12 mouse cellular contexts compared by ENCODE assay signal in the genomic region with DNA sequence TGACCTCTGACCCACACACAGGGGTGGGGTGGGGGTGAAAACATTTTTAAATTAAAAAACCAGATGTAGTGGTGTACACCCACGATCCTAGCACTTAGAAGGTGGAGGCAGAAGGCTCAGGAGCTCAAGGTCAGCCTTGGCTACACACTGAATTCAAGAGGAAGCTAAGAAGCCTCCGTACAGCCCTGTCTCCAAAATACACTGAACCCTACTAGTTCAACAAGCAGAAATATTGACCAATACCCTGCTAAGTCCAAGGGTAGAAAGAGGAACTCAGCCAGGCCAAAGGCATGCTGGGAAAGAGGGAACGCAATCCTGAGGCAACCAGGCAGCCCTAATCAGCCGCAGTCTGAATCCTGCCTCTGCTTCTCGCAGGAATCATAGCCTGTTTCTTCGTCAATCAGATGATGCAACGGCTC. TPM values are rescaled to one million over a fixed set of nuclear protein-coding genes. Genes with fewer than 3 reads are reported as not detected.
DNase-seq lines count a peak whose midpoint lies in the region; ATAC-seq and TF ChIP-seq lines count a peak whose summit lies in the region.
"Had no signal": no experiment of that assay in that cellular context is flagged by ENCODE, and none has a peak within 500 bp of the region (broad histone marks: within the 10 kb centered on the region; RNA-seq: fewer than 3 reads in every experiment).

No protein-coding gene starts in this region.

- peaks cover under 1% of the 10 kb centered on the region for H3K36me3 ChIP-seq in liver, embryonic 12.5 days
- H3K36me3 ChIP-seq in myocyte (ENCODE audit: control insufficient read depth, insufficient read depth), result no peaks in the 10 kb centered on the region
- H3K36me3 ChIP-seq in forebrain, embryonic 14.5 days (ENCODE audit: control insufficient read depth, insufficient read depth, low read length), result no peaks in the 10 kb centered on the region
- H3K36me3 ChIP-seq: limb, embryonic 13.5 days; neural tube, embryonic 13.5 days had no signal

- H3K79me2 ChIP-seq in myocyte (ENCODE audit: control insufficient read depth, insufficient read depth), result no peaks in the 10 kb centered on the region

- peaks cover 53% of the 10 kb centered on the region for H3K4me1 ChIP-seq in liver, embryonic 12.5 days
- H3K4me1 ChIP-seq in forebrain, embryonic 14.5 days (ENCODE audit: control insufficient read depth, insufficient read depth, low read length), result 0 out of 2 replicates have a peak, but pooled peaks cover 4% of the 10 kb centered on the region

- peak; percentile 56 for DNase-seq in adrenal gland, postnatal 10 days
- DNase-seq in adrenal gland, adult 18-20 months (ENCODE audit: low spot score in 2 of 2), result no peak
- DNase-seq in left cerebral cortex, adult 2 months (ENCODE audit: extremely low spot score in 1 of 2, low spot score in 2 of 2), result no peak
- DNase-seq in left cerebral cortex, adult 8-10 months (ENCODE audit: low spot score in 2 of 2), result no peak
- no peak for DNase-seq in forebrain, embryonic 14.5 days (ENCODE audit: low spot score)
- DNase-seq: cerebellum, postnatal 25 days had no signal

- H3K9ac ChIP-seq in liver, embryonic 12.5 days, result peak overlapping the region; percentile 70
- H3K9ac ChIP-seq in forebrain, embryonic 14.5 days (ENCODE audit: low read length), result no peak overlapping the region
- H3K9ac ChIP-seq: limb, embryonic 13.5 days; neural tube, embryonic 13.5 days had no signal

- no peak overlapping the region for H3ac ChIP-seq in myocyte (ENCODE audit: control insufficient read depth, insufficient read length)

- intact Hi-C loops in left cerebral cortex, adult 2 months (cut with DNase I), result loop anchor here (5.0 kb wide), 1 partner anchor 41 kb away; no protein-coding TSS in a partner anchor

- H3K27ac ChIP-seq in left cerebral cortex, adult 2 months, result peak overlapping the region; percentile 8; the same call in 1 of the 2 replicates
- H3K27ac ChIP-seq in liver, embryonic 12.5 days, result peak overlapping the region; percentile 100
- no peak overlapping the region for H3K27ac ChIP-seq in forebrain, embryonic 14.5 days (ENCODE audit: low read depth, low read length)
- H3K27ac ChIP-seq: limb, embryonic 13.5 days; neural tube, embryonic 13.5 days had no signal

- no peak for TF ChIP-seq CTCF in left cerebral cortex, adult 2 months (IDR thresholded peaks at IDR 0.05)

- 13% methylated on average over 7 of the region's 7 CpGs for WGBS in liver, embryonic 12.5 days (ENCODE audit: insufficient replicate concordance)
- WGBS in forebrain, embryonic 14.5 days, result 65% methylated on average over 7 of the region's 7 CpGs

- H3K4me2 ChIP-seq in liver, embryonic 12.5 days, result peak overlapping the region; percentile 93
- no peak overlapping the region for H3K4me2 ChIP-seq in myocyte (ENCODE audit: low read depth)
- no peak overlapping the region for H3K4me2 ChIP-seq in forebrain, embryonic 14.5 days (ENCODE audit: low read length)
- H3K4me2 ChIP-seq: limb, embryonic 13.5 days; neural tube, embryonic 13.5 days had no signal

- H3K4me3 ChIP-seq in left cerebral cortex, adult 2 months, result no peak overlapping the region
- 0 out of 2 replicates have a peak overlapping the region, but pooled peaks have one; percentile 18 for H3K4me3 ChIP-seq in liver, embryonic 12.5 days
- H3K4me3 ChIP-seq in myocyte, result no peak overlapping the region
- no peak overlapping the region for H3K4me3 ChIP-seq in forebrain, embryonic 14.5 days (ENCODE audit: low read depth, low read length)
- H3K4me3 ChIP-seq: limb, embryonic 13.5 days; neural tube, embryonic 13.5 days had no signal

- TF ChIP-seq POLR2A in myocyte (IDR thresholded peaks at IDR 0.05; ENCODE audit: insufficient read length, low read depth), result no peak

- no peaks in the 10 kb centered on the region for H3K27me3 ChIP-seq in liver, embryonic 12.5 days (replicated peaks)
- H3K27me3 ChIP-seq in myocyte (ENCODE audit: control insufficient read depth, insufficient read depth, insufficient read length), result no peaks in the 10 kb centered on the region
- H3K27me3 ChIP-seq in forebrain, embryonic 14.5 days (replicated peaks; ENCODE audit: control insufficient read depth, insufficient read depth, low read length), result peaks cover 34% of the 10 kb centered on the region
- H3K27me3 ChIP-seq: limb, embryonic 13.5 days had no signal

- no peaks in the 10 kb centered on the region for H3K9me3 ChIP-seq in liver, embryonic 12.5 days (replicated peaks)
- H3K9me3 ChIP-seq in forebrain, embryonic 14.5 days (replicated peaks; ENCODE audit: control insufficient read depth, low read length), result no peaks in the 10 kb centered on the region
- H3K9me3 ChIP-seq: limb, embryonic 13.5 days; neural tube, embryonic 13.5 days had no signal

- no peak for ATAC-seq in liver, embryonic 12.5 days
- no peak for ATAC-seq in forebrain, embryonic 14.5 days
- no peak for ATAC-seq in cerebellum, adult (ENCODE audit: insufficient number of reproducible peaks, low FRiP score, low TSS enrichment)

TF ChIP-seq in myocyte, 11 proteins besides CTCF, POLR2A, EP300 and RAD21:
- peak; percentile 62; the same call in 1 of the 2 replicates for TF ChIP-seq CEBPB (IDR thresholded peaks at IDR 0.05; ENCODE audit: insufficient read depth, poor library complexity, severe bottlenecking)
- TF ChIP-seq REST (IDR thresholded peaks at IDR 0.05; ENCODE audit: insufficient read depth, insufficient read length), result no peak

RNA-seq across cellular contexts. Expression of gene Epb41, which starts 3.2 kb away (rescaled TPM):
- 10 to 100 TPM; 77.8 to 79.6 TPM for total RNA-seq in adrenal gland, postnatal 10 days (2021)
- 10 to 100 TPM; 50.9 to 58.5 TPM for total RNA-seq in adrenal gland, adult 18-20 months (2021)
- total RNA-seq in left cerebral cortex, adult 2 months (2021), result 10 to 100 TPM; 40.7 to 41.7 TPM
- 10 to 100 TPM; 50.5 to 60.6 (median 55.6) TPM for total RNA-seq in left cerebral cortex, adult 8-10 months (2022)
- polyA plus RNA-seq in liver, embryonic 12.5 days (2016; fragmentation: Nextera tagmentation; extraction: Ambion mirVana), result 177 and 187 TPM in 2 replicates
- polyA plus RNA-seq in myocyte (2012; fragmentation: generic; extraction: Trizol), result 4.8 TPM
- polyA plus RNA-seq in forebrain, embryonic 14.5 days (2014; fragmentation: Nextera tagmentation; extraction: Ambion mirVana), result 69.9 and 74.6 TPM in 2 replicates

RNA-seq across cellular contexts. Expression of gene Gm10300, which starts 3.8 kb away (rescaled TPM):
- under 1 TPM; 0.15 to 0.55 TPM for total RNA-seq in adrenal gland, postnatal 10 days (2021)
- total RNA-seq in adrenal gland, adult 18-20 months (2021), result under 1 TPM; 0.38 to 0.46 TPM
- not detected for total RNA-seq in left cerebral cortex, adult 2 months (2021)
- total RNA-seq in left cerebral cortex, adult 8-10 months (2022), result under 1 TPM in 2 of 4 experiments, not detected in 2; 0.15 to 0.33 TPM
- 0.42 and 0.45 TPM in 2 replicates for polyA plus RNA-seq in liver, embryonic 12.5 days (2016; fragmentation: Nextera tagmentation; extraction: Ambion mirVana)
- polyA plus RNA-seq in myocyte (2012; fragmentation: generic; extraction: Trizol), result 0.02 TPM
- polyA plus RNA-seq in forebrain, embryonic 14.5 days (2014; fragmentation: Nextera tagmentation; extraction: Ambion mirVana), result not detected in 2 replicates
- polyA plus RNA-seq: frontal cortex, adult 2 months; limb, embryonic 13.5 days had no signal
